Mouse (Mus musculus) frontal cortex, postnatal 14 days (tissue): ENCODE measurements around the gene Aamp.
"Not testable (repeated sequence)": the region's sequence is repeated elsewhere in the genome, so short reads cannot be mapped to it uniquely, and the experiment has no call there.

Source experiments
- DNase-seq, 2 experiments: peaks; one replicate each; pipeline ENCODE4 v3.0.0; 2022; ENCODE audit warnings: low spot score in 2 of 2

The Aamp gene

GRCm38 (mm10) chr1:74284543-74285160, at the start of gene Aamp, which contains the start of gene Pnkd:
TSS of gene Aamp (minus strand) at chr1:74284738.
TSS of gene Pnkd (plus strand) at chr1:74284930.
- DNase-seq = peak; percentile 100

DNA sequence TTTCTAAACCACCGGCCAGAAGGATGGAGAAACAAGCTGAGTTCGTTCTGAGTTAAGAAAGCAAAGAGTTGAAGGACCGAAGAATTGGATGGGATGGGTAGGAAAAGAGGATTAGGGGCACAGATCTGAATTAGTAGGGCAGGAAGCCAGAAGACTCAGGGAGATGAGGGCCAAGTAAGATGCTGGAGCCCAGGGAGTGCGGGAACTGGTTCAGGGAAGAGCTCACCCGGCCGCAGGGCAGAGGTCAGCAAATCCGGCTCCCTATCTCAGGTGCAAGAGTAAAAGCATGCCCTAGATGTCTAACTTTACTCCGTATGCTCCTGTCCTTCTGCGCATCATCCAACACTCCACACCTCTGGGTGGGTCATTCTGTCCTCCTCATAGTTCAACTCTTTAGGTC, 48.4 kb upstream of the Aamp start:
- DNase-seq = no peak

GRCm38 (mm10) chr1:74332241-74332763, 47.8 kb upstream of the Aamp start:
- DNase-seq = peak; percentile 91 to 94

GRCm38 (mm10) chr1:74331046-74331681, 46.6 kb upstream of the Aamp start:
- DNase-seq = no peak

DNA sequence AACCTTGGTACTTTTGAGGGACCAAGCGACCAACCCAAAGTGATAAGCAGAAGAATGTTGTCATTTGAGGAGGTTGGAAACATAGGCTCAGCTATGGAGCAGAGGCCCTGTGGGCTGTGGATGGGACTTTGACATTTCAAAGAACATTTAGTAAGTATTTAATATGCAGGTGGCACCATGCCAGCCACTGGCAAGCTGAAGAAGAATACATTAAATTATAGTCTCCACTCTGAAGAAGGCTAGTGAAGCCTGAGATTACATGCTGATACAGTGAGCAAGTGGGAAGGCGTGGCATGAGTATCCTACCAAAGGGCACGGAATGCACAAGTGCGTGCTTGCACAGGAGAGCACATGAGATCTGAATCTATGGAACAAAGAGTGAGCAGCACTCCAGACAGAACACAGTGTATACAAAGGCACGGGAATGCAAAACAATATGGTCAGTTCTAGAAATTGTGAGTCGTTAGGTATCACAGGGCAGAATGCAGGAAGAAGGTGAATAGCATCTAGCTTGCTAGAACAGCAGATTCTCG, 45.4 kb upstream of the Aamp start:
- DNase-seq = no peak

DNA sequence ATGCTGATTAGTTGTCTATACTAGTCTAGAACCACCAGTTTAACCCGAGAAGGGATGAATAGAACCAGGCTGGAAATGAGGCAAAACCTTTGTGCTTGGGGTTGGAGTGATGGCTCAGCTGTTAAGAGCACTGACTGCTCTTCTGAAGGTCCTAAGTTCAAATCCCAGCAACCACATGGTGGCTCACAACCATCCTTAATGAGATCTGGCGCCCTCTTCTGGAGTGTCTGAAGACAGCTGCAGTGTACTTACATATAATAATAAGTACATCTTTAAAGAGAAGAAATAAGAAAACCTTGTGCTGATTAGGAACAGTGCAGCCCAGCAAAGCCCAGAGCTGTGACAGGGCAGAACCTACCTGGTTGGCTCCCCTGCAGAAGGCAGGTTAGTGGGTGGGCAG, 42.4 kb upstream of the Aamp start:
- DNase-seq = not testable (repeated sequence)

- no peak for DNase-seq
These were observed 36.9 kb upstream of the Aamp start for GRCm38 (mm10) chr1:74321396-74321795.

DNA sequence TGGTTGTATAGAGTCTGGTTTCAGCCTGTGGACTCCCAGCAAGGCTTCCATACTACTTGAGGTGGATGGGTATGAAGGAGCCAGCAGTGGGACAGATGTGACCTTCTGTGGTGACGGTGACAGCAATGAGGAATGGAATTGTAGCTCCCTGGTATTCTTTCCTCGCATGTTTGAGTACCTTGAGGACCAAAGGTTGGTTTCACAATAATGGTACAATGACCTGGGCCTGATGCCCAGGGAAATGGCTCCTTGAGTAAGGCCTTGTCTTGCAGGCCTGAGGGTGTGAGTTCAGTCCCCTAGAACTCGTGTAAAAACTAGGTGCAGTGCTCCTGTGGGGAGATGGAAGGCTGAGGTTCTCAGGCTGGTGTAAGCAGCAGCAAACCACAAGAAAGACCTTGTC, 34.2 kb upstream of the Aamp start:
- no peak for DNase-seq

- DNase-seq = no peak
These were observed 31.7 kb upstream of the Aamp start for GRCm38 (mm10) chr1:74316114-74316827.

- no peak for DNase-seq
These were observed 30.3 kb upstream of the Aamp start for GRCm38 (mm10) chr1:74314796-74315195.

- DNase-seq = peak in 1 of 2 experiments; percentile 47
These were observed 28.6 kb upstream of the Aamp start for GRCm38 (mm10) chr1:74313049-74313692.

DNA sequence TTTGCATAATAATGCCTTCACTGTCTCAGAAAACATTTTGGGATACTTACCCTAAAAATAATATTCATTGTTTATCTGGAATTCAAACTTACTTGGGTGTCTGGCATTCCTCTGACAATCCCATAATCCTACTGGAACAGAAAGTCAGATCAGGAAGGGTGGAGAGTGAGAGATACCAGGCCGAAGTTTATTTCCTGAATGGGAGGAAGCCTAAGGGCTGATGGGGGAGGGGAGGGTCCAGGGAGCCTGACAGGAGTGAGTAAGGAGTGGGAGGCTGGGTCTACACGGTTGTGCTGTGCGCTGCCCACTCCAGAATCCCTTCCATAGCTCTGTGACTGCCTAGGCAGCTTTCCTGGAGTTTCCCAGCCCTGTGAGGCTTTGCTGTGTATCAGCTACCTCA, 25.2 kb upstream of the Aamp start:
- no peak for DNase-seq

GRCm38 (mm10) chr1:74308001-74308964, 23.7 kb upstream of the Aamp start:
- DNase-seq = no peak

DNA sequence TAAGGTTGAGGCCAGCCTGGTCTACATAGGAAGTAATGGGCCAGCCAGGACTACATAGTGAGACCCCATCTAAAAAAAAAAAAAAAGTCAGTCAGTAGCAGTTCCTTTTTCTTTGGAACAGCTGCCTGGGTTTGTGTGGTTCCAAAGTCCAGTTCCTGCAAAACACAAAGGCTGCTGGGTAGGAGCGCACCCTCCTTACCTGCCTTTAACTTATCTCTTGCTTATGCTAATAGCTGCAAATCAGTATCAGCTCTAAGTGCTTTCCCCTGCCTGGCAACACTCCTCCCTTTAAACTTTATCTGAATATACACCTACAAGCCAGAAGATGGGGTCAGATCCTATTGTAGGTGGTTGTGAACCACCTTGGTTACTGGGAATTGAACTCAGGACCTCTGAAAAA, 22.6 kb upstream of the Aamp start:
- DNase-seq = no peak

GRCm38 (mm10) chr1:74305522-74305921, 21.0 kb upstream of the Aamp start, which contains the start of gene Tmbim1:
TSS of gene Tmbim1 (minus strand) at chr1:74305622.
- no peak for DNase-seq

DNA sequence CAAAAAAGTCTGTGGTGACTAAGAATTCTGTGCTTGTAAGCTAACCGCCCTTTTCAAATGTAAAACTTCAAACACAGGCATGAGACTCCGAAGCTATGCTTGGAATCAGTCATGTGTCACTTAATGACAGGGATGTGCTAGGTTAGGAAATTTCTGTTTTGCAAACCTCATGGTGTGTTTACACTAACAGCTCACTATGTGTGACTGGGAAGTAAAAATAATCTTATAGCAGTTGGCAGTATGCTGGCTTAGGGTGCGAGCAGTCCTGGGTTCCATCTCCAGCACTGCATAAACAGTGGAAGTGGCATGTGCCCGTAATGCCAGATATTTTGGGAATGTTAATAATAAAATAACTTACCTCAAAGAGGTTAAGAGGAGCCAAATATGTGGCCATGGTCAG, 20.4 kb upstream of the Aamp start:
- no peak for DNase-seq

DNA sequence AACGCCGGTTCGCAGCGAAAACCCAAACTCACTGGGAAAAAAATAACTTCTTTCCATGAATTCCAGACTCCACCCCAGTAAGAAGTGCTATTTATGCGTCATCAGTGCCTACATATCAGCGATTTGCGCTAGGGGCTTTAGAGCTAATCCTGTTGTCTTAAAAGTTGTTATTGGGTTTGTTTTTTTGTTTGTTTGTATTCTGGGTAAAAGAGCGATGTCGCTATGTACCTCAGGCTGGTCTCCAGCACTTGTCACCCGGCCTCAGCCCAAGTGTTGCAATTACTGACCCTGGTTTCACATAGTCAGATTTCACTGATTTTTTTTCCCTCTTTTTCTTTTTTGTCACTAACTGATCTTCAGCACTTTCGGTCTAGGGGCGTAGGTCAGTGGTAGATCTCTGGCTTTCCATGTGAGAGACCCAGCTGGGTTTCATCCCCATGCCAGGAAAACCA, 19.8 kb upstream of the Aamp start:
- DNase-seq = no peak

DNA sequence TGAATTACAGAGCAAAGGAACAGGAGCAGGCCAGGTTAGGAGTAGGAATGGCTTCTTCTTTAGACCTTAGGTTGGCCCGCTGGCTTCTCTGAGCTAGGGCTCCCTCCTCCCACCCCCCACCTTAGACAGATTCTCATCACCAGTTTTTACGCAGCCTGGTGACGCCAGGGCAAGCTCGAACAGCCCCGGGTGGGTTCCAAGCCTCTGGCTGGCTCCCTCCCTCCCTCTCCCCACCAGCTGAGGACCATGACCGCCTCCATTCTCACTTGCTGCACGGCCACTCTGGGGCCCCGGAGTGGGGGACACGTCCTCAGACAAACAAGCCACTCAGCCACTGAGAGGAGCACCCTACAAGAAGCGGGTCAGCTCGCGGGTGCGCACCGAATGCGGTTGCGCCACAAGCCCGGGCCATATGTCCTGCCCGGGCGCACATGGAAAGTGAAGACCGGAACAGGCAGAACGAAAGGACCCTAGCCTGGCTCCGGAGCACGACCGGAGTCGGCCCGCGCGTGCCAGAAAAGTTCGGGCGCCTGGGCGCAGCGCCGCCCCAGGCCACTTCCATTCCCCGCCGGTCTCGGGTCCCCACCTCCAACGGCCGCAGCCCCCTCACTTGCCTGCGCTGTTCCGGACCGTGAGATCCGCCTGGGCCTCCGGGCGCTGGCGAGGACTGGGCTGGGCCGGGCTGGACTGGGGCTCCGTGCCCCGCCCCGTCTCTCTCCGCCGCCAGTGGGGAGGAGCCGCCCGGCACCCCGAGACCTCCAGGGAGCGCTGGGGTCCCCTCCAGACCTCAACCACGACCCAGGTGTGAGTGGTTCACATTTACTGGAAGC, 19.2 kb upstream of the Aamp start:
- DNase-seq = peak in 1 of 2 experiments; percentile 45

GRCm38 (mm10) chr1:74302835-74303234, 18.3 kb upstream of the Aamp start:
- no peak for DNase-seq

DNA sequence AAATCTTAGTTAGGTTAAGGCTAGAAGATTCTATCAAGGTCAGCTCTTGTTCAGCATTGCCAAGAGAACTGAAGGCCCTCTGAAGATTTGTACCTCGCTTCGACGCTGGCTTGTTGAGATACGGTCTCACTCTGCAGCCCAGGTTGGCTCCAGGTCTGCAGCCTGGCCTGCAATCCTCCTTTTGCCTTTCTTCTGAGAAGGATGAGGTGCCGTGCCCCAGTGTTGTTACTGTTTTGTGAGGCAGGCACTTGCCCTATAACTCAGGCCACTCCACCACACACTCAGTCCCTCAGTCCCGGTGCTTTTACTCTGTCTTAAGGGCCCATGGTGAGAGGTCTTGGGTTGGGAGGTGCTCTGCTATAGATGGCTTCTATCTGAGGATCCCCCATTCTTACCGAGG, 17.7 kb upstream of the Aamp start:
- DNase-seq = no peak
